Mouse (Mus musculus): ENCODE measurements at regions not wholly inside any gene's neighbourhood (a gene's known extent, or its start where the extent isn't known, plus 50 kb on each side); places are given as distances from the start of the nearest gene placed in this dataset.

GRCm38 (mm10) chr7:40670401-40670800, 227.7 kb upstream of the Vstm2b start:
- DNase-seq (ENCODE audit: low spot score), result no peak

- DNase-seq (ENCODE audit: low spot score), result no peak
Observed at GRCm38 (mm10) chr7:40671068-40671467, 227.1 kb upstream of the Vstm2b start.

GRCm38 (mm10) chr7:40672348-40672747, 225.8 kb upstream of the Vstm2b start:
- DNase-seq (ENCODE audit: low spot score), result no peak

- DNase-seq (ENCODE audit: low spot score), result no peak
Observed at GRCm38 (mm10) chr7:40674397-40674796, 223.7 kb upstream of the Vstm2b start.

GRCm38 (mm10) chr7:40677601-40678000, 220.5 kb upstream of the Vstm2b start:
- DNase-seq (ENCODE audit: low spot score), result no peak

- DNase-seq (ENCODE audit: low spot score), result no peak
Observed at GRCm38 (mm10) chr7:40680567-40680966, 217.6 kb upstream of the Vstm2b start.

GRCm38 (mm10) chr7:40680993-40681392, 217.1 kb upstream of the Vstm2b start:
- DNase-seq (ENCODE audit: low spot score), result no peak

- no peak for DNase-seq (ENCODE audit: low spot score)
Observed at GRCm38 (mm10) chr7:40683176-40683575, 215.0 kb upstream of the Vstm2b start.

GRCm38 (mm10) chr7:40683641-40684040, 214.5 kb upstream of the Vstm2b start:
- no peak for DNase-seq (ENCODE audit: low spot score)

GRCm38 (mm10) chr7:40687005-40687404, 211.1 kb upstream of the Vstm2b start:
- DNase-seq (ENCODE audit: low spot score), result no peak

- no peak for DNase-seq (ENCODE audit: low spot score)
Observed at GRCm38 (mm10) chr7:40688546-40688945, 209.6 kb upstream of the Vstm2b start.

GRCm38 (mm10) chr7:40693755-40694154, 204.4 kb upstream of the Vstm2b start:
- no peak for DNase-seq (ENCODE audit: low spot score)

GRCm38 (mm10) chr7:40697551-40697950, 200.6 kb upstream of the Vstm2b start:
- DNase-seq (ENCODE audit: low spot score), result no peak

GRCm38 (mm10) chr7:40698309-40698708, 199.8 kb upstream of the Vstm2b start:
- DNase-seq (ENCODE audit: low spot score), result no peak

GRCm38 (mm10) chr7:40699633-40700032, 198.5 kb upstream of the Vstm2b start:
- no peak for DNase-seq (ENCODE audit: low spot score)

- no peak for DNase-seq (ENCODE audit: low spot score)
Observed at GRCm38 (mm10) chr7:40700656-40701055, 197.5 kb upstream of the Vstm2b start.

GRCm38 (mm10) chr7:40702191-40703045, 195.7 kb upstream of the Vstm2b start:
- no peak for DNase-seq (ENCODE audit: low spot score)

- DNase-seq (ENCODE audit: low spot score), result no peak
Observed at GRCm38 (mm10) chr7:40708231-40708630, 189.9 kb upstream of the Vstm2b start.

- DNase-seq (ENCODE audit: low spot score), result no peak
Observed at GRCm38 (mm10) chr7:40717991-40718390, 180.1 kb upstream of the Vstm2b start.

GRCm38 (mm10) chr7:40736971-40737468, 161.1 kb upstream of the Vstm2b start:
- no peak for DNase-seq (ENCODE audit: low spot score)

GRCm38 (mm10) chr7:40737496-40737895, 160.6 kb upstream of the Vstm2b start:
- DNase-seq (ENCODE audit: low spot score), result no peak

GRCm38 (mm10) chr7:40738174-40738573, 160.0 kb upstream of the Vstm2b start:
- DNase-seq (ENCODE audit: low spot score), result no peak

GRCm38 (mm10) chr7:40742553-40743151, 155.5 kb upstream of the Vstm2b start:
- no peak for DNase-seq (ENCODE audit: low spot score)

All from urinary bladder, postnatal 14 days (tissue).